Mouse (Mus musculus): ENCODE data around the gene Clstn1. TPM values are rescaled to one million over a fixed set of nuclear protein-coding genes. Genes with fewer than 3 reads are reported as not detected.

Clstn1 gene
- polyA plus RNA-seq, 1 experiment = 0.05 TPM

DNA sequence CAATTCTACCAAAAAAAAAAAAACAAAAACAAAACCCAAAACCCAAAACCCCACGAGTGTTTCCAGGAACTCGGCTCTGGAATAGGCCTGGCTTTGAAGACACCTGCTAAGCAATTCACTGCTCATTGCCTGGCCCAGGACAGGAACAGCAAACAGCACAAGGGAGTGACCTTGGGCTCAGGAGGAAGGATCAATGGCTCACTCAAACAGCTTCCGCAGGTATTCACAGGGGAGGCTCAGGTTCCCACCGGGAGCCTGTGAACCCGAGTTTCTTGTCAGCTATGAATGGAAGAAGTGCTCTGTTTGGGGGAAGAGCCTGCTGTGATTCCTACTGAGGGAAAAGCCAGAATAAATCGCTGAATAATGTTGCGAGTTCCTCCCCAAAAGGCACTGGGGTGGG lies 97.6 kb downstream of the Clstn1 start:
- H3K36me3 ChIP-seq (ENCODE audit: control insufficient read depth) = no peaks in the 10 kb centered on the region

GRCm38 (mm10) chr4:149684841-149685623 lies 98.8 kb downstream of the Clstn1 start:
- Histone ChIP-seq H3K4me1 (ENCODE audit: control insufficient read depth) (peaks cover 1% of the 10 kb centered on the region; the same call in 1 of the 2 replicates), H3K4me3 (replicated peaks) (no peak overlapping the region), H3K27me3 (ENCODE audit: control insufficient read depth) (no peaks in the 10 kb centered on the region), H3K9me3 (ENCODE audit: control insufficient read depth, low read length) (no peaks in the 10 kb centered on the region), H3K36me3 (ENCODE audit: control insufficient read depth) (no peaks in the 10 kb centered on the region)
- TF ChIP-seq GATA1 (IDR thresholded peaks at IDR 0.05; ENCODE audit: low read length) = no peak

More for the DNA sequence above, 97.6 kb downstream of the Clstn1 start:
- H3K4me1 ChIP-seq (ENCODE audit: control insufficient read depth) = no peaks in the 10 kb centered on the region
- no peak overlapping the region for H3K4me3 ChIP-seq (replicated peaks)
- TF ChIP-seq GATA1 (IDR thresholded peaks at IDR 0.05; ENCODE audit: low read length) (no peak), TAL1 (IDR thresholded peaks at IDR 0.05; ENCODE audit: low read length) (no peak)
- H3K27me3 ChIP-seq (ENCODE audit: control insufficient read depth) = no peaks in the 10 kb centered on the region
- H3K9me3 ChIP-seq (ENCODE audit: control insufficient read depth, low read length) = no peaks in the 10 kb centered on the region

- Histone ChIP-seq H3K4me3 (replicated peaks) (no peak overlapping the region), H3K36me3 (ENCODE audit: control insufficient read depth) (no peaks in the 10 kb centered on the region), H3K4me1 (ENCODE audit: control insufficient read depth) (peaks cover 19% of the 10 kb centered on the region), H3K9me3 (ENCODE audit: control insufficient read depth, low read length) (no peaks in the 10 kb centered on the region), H3K27me3 (ENCODE audit: control insufficient read depth) (no peaks in the 10 kb centered on the region)
- no peak for TF ChIP-seq TAL1 (IDR thresholded peaks at IDR 0.05; ENCODE audit: low read length)
- TF ChIP-seq GATA1 (IDR thresholded peaks at IDR 0.05; ENCODE audit: low read length) = no peak
These were observed 102.6 kb downstream of the Clstn1 start for GRCm38 (mm10) chr4:149688861-149689260.

DNA sequence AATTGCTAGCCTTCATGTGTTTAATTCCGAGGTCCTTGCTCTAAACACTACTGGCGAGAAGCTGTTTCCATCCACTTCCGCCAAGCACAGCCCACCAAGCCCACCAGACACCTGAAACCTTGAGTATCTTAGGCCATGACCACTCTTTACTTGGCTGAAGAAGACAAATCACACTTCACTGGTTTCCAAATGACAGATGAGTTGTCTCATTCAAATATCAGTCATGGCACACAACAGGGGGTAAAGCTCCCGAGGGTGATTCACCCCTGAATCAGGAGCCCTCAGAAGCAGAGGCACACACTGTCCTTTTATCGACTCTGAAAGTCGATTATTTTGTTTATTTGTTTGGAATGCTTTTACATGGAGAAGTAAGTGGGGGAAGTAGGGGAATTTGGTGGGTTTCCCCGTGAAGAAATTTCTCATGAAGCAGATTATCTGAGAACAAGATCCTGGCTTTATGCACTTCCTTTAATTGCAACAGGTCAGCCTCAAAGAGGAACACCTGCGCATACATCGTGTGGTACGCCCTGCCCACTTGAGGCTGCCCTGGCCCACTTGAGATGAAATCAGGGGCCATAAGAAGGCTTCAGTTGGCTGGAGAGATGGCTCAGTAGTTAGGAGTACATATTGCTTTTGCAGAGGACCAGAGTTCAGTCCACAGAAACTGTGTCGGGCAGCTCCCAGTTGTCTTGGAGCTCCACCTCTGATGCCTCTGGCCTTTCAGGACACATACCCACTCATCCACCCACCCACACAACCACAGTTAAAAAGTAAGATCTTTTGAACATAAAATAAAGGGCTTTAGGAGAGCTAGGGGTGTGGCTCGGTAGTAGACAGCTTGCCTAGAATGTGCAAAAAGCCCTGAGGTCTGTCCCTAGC lies 103.8 kb downstream of the Clstn1 start:
- Histone ChIP-seq H3K36me3 (ENCODE audit: control insufficient read depth) (no peaks in the 10 kb centered on the region), H3K4me1 (ENCODE audit: control insufficient read depth) (peaks cover 19% of the 10 kb centered on the region), H3K9me3 (ENCODE audit: control insufficient read depth, low read length) (no peaks in the 10 kb centered on the region), H3K27me3 (ENCODE audit: control insufficient read depth) (no peaks in the 10 kb centered on the region), H3K4me3 (replicated peaks) (no peak overlapping the region)
- no peak for TF ChIP-seq GATA1 (IDR thresholded peaks at IDR 0.05; ENCODE audit: low read length)
- no peak for TF ChIP-seq TAL1 (IDR thresholded peaks at IDR 0.05; ENCODE audit: low read length)

- Histone ChIP-seq H3K4me1 (ENCODE audit: control insufficient read depth) (peaks cover 19% of the 10 kb centered on the region), H3K27me3 (ENCODE audit: control insufficient read depth) (no peaks in the 10 kb centered on the region), H3K4me3 (replicated peaks) (no peak overlapping the region), H3K36me3 (ENCODE audit: control insufficient read depth) (no peaks in the 10 kb centered on the region), H3K9me3 (ENCODE audit: control insufficient read depth, low read length) (no peaks in the 10 kb centered on the region)
- no peak for TF ChIP-seq GATA1 (IDR thresholded peaks at IDR 0.05; ENCODE audit: low read length)
- TF ChIP-seq TAL1 (IDR thresholded peaks at IDR 0.05; ENCODE audit: low read length) = no peak
These were observed 104.6 kb downstream of the Clstn1 start for GRCm38 (mm10) chr4:149690828-149691280.

GRCm38 (mm10) chr4:149691368-149691767 lies 105.1 kb downstream of the Clstn1 start:
- Histone ChIP-seq H3K4me3 (replicated peaks) (no peak overlapping the region), H3K36me3 (ENCODE audit: control insufficient read depth) (no peaks in the 10 kb centered on the region), H3K4me1 (ENCODE audit: control insufficient read depth) (peaks cover 24% of the 10 kb centered on the region), H3K9me3 (ENCODE audit: control insufficient read depth, low read length) (no peaks in the 10 kb centered on the region), H3K27me3 (ENCODE audit: control insufficient read depth) (no peaks in the 10 kb centered on the region)
- TF ChIP-seq TAL1 (IDR thresholded peaks at IDR 0.05; ENCODE audit: low read length) (no peak), GATA1 (IDR thresholded peaks at IDR 0.05; ENCODE audit: low read length) (no peak)

GRCm38 (mm10) chr4:149696189-149696971 lies 110.1 kb downstream of the Clstn1 start:
- H3K4me1 ChIP-seq (ENCODE audit: control insufficient read depth) = peaks cover 30% of the 10 kb centered on the region
- peaks cover 8% of the 10 kb centered on the region for H3K27me3 ChIP-seq (ENCODE audit: control insufficient read depth)
- H3K4me3 ChIP-seq (replicated peaks) = no peak overlapping the region

DNA sequence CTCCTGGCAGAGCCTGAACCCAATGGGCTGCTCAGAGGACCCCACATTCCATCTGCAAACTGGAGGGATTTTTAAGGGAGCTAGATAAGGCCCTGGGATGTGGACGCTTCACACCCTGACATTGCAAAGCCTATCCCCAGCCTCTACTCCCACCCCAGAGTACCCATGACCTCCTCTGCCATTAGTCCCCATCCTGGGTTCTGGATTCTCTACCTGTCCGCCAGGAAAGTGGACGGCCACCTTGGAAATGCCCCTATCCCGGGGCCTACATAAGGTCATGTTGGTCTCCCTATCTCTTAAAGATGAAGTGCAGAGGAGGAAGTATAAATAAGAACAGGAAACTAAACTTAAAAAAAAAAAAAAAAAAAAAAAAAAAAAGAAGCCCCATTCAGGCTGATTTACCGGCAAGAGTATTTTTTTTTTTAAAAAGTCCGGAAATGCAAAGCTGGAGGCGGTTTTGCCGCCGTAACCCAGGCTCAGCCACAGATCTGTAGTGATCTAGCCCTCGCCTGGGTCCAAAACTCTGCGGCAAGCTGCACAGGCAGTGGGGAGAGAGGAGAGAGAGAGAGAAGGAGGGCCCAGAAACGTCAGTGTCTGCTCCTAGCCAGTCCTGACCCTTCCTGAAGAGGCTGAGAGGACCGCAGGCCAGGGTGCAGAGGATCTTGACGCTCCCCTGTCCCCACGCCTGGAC lies 111.4 kb downstream of the Clstn1 start:
- no peaks in the 10 kb centered on the region for H3K36me3 ChIP-seq (ENCODE audit: control insufficient read depth)
- no peaks in the 10 kb centered on the region for H3K9me3 ChIP-seq (ENCODE audit: control insufficient read depth, low read length)
- peaks cover 29% of the 10 kb centered on the region for H3K4me1 ChIP-seq (ENCODE audit: control insufficient read depth)
- peaks cover 9% of the 10 kb centered on the region for H3K27me3 ChIP-seq (ENCODE audit: control insufficient read depth)
- TF ChIP-seq TAL1 (IDR thresholded peaks at IDR 0.05; ENCODE audit: low read length) (no peak), GATA1 (IDR thresholded peaks at IDR 0.05; ENCODE audit: low read length) (no peak)
- H3K4me3 ChIP-seq (replicated peaks) = peak overlapping the region; percentile 67

More at GRCm38 (mm10) chr4:149696189-149696971, 110.1 kb downstream of the Clstn1 start:
- Histone ChIP-seq H3K9me3 (ENCODE audit: control insufficient read depth, low read length) (no peaks in the 10 kb centered on the region), H3K36me3 (ENCODE audit: control insufficient read depth) (no peaks in the 10 kb centered on the region)
- TF ChIP-seq GATA1 (IDR thresholded peaks at IDR 0.05; ENCODE audit: low read length) (no peak), TAL1 (IDR thresholded peaks at IDR 0.05; ENCODE audit: low read length) (no peak)
